Mouse (Mus musculus) erythroblast, embryonic 14.5 days (primary cell): ENCODE results near the gene Cltc. TPM values are rescaled to one million over a fixed set of nuclear protein-coding genes. Genes with fewer than 3 reads are reported as not detected.

Experiments used
- H3K27me3 ChIP-seq: 2 replicates; pipeline ENCODE4 v1.6.1; 2012; ENCODE audit warnings: inconsistent platforms; ENCODE audit not compliant: control insufficient read depth
- H3K36me3 ChIP-seq: 2 replicates; pipeline ENCODE4 v1.6.1; 2012; ENCODE audit warnings: mild to moderate bottlenecking, inconsistent platforms; ENCODE audit not compliant: control insufficient read depth
- H3K4me1 ChIP-seq: 2 replicates; pipeline ENCODE4 v1.6.1; 2012; ENCODE audit warnings: inconsistent platforms; ENCODE audit not compliant: control insufficient read depth
- H3K4me3 ChIP-seq: replicated peaks from 2 replicates; pipeline ENCODE3; 2012; ENCODE audit warnings: moderate library complexity, mild to moderate bottlenecking, inconsistent platforms
- H3K9me3 ChIP-seq: 2 replicates; pipeline ENCODE4 v1.6.1; 2012; ENCODE audit warnings: low read length, inconsistent platforms, mixed read lengths; ENCODE audit not compliant: control insufficient read depth
- GATA1 ChIP-seq: IDR thresholded peaks from 2 replicates; pipeline ENCODE4 v1.6.1; 2012; ENCODE audit warnings: low read length, inconsistent platforms, mixed read lengths
- TAL1 ChIP-seq: IDR thresholded peaks from 3 replicates; pipeline ENCODE4 v1.6.1; 2012; ENCODE audit warnings: low read length, inconsistent platforms, mixed read lengths
- polyA plus RNA-seq: library from polyadenylated mRNA; stranded (reverse); fragments of >175 nt; gene quantifications from 2 replicates; pipeline ENCODE4 v1.2.3, GENCODE M21; 2012

Gene Cltc
- polyA plus RNA-seq, 1 experiment, result 4.8 TPM

GRCm38 (mm10) chr11:86678957-86679356, 78.4 kb downstream of the Cltc start:
- no peak for TF ChIP-seq GATA1
- TF ChIP-seq TAL1, result no peak
- H3K4me3 ChIP-seq, result peak overlapping the region; percentile 9

GRCm38 (mm10) chr11:86675520-86675919, 81.8 kb downstream of the Cltc start:
- Histone ChIP-seq H3K4me3 (no peak overlapping the region), H3K36me3 (peaks cover 82% of the 10 kb centered on the region), H3K27me3 (no peaks in the 10 kb centered on the region), H3K9me3 (no peaks in the 10 kb centered on the region), H3K4me1 (peaks cover 86% of the 10 kb centered on the region)
- TF ChIP-seq TAL1 (peak; percentile 46; the same call in 2 of the 3 replicates), GATA1 (no peak; the same call in 1 of the 2 replicates)

More at GRCm38 (mm10) chr11:86678957-86679356, 78.4 kb downstream of the Cltc start:
- H3K27me3 ChIP-seq, result no peaks in the 10 kb centered on the region
- no peaks in the 10 kb centered on the region for H3K9me3 ChIP-seq
- H3K4me1 ChIP-seq, result peaks cover 78% of the 10 kb centered on the region
- peaks cover 55% of the 10 kb centered on the region for H3K36me3 ChIP-seq

GRCm38 (mm10) chr11:86672772-86673171, 84.6 kb downstream of the Cltc start:
- no peaks in the 10 kb centered on the region for H3K9me3 ChIP-seq
- no peak overlapping the region for H3K4me3 ChIP-seq
- TF ChIP-seq TAL1 (no peak), GATA1 (no peak)
- H3K27me3 ChIP-seq, result no peaks in the 10 kb centered on the region
- H3K4me1 ChIP-seq, result peaks cover 91% of the 10 kb centered on the region
- H3K36me3 ChIP-seq, result peaks cover 82% of the 10 kb centered on the region

- no peaks in the 10 kb centered on the region for H3K27me3 ChIP-seq
- H3K9me3 ChIP-seq, result no peaks in the 10 kb centered on the region
- peaks cover 90% of the 10 kb centered on the region for H3K4me1 ChIP-seq
- peaks cover 78% of the 10 kb centered on the region for H3K36me3 ChIP-seq
- TF ChIP-seq GATA1 (no peak), TAL1 (no peak)
- H3K4me3 ChIP-seq, result no peak overlapping the region
Measured at GRCm38 (mm10) chr11:86671041-86671675, 86.2 kb downstream of the Cltc start.

GRCm38 (mm10) chr11:86668169-86668568, 89.2 kb downstream of the Cltc start:
- no peak for TF ChIP-seq GATA1
- no peak overlapping the region for H3K4me3 ChIP-seq
- H3K9me3 ChIP-seq, result no peaks in the 10 kb centered on the region
- H3K4me1 ChIP-seq, result peaks cover 92% of the 10 kb centered on the region
- H3K36me3 ChIP-seq, result peaks cover 83% of the 10 kb centered on the region
- no peaks in the 10 kb centered on the region for H3K27me3 ChIP-seq

- H3K4me1 ChIP-seq, result peaks cover 92% of the 10 kb centered on the region
- H3K4me3 ChIP-seq, result no peak overlapping the region
- no peaks in the 10 kb centered on the region for H3K9me3 ChIP-seq
- H3K27me3 ChIP-seq, result no peaks in the 10 kb centered on the region
- peaks cover 84% of the 10 kb centered on the region for H3K36me3 ChIP-seq
- TF ChIP-seq GATA1 (no peak), TAL1 (no peak)
Measured at GRCm38 (mm10) chr11:86667553-86667952, 89.8 kb downstream of the Cltc start.

GRCm38 (mm10) chr11:86664406-86664805, 93.0 kb downstream of the Cltc start:
- Histone ChIP-seq H3K4me1 (peaks cover 87% of the 10 kb centered on the region), H3K9me3 (no peaks in the 10 kb centered on the region), H3K4me3 (peak overlapping the region; percentile 58), H3K27me3 (no peaks in the 10 kb centered on the region), H3K36me3 (peaks cover 91% of the 10 kb centered on the region)
- TF ChIP-seq TAL1, result no peak
- TF ChIP-seq GATA1, result no peak

- peak; percentile 38; the same call in 1 of the 3 replicates for TF ChIP-seq TAL1
- no peak for TF ChIP-seq GATA1
- Histone ChIP-seq H3K4me1 (peaks cover 83% of the 10 kb centered on the region), H3K27me3 (no peaks in the 10 kb centered on the region), H3K9me3 (no peaks in the 10 kb centered on the region), H3K36me3 (peaks cover 91% of the 10 kb centered on the region), H3K4me3 (peak overlapping the region; percentile 58)
Measured at GRCm38 (mm10) chr11:86663977-86664376, 93.4 kb downstream of the Cltc start.

- Histone ChIP-seq H3K27me3 (no peaks in the 10 kb centered on the region), H3K4me1 (peaks cover 83% of the 10 kb centered on the region), H3K9me3 (no peaks in the 10 kb centered on the region), H3K4me3 (peak overlapping the region; percentile 58), H3K36me3 (peaks cover 95% of the 10 kb centered on the region)
- peak; percentile 67 for TF ChIP-seq TAL1
- TF ChIP-seq GATA1, result peak; percentile 47; the same call in 1 of the 2 replicates
Measured at GRCm38 (mm10) chr11:86662986-86663895, 94.1 kb downstream of the Cltc start.
